In the genomic region with DNA sequence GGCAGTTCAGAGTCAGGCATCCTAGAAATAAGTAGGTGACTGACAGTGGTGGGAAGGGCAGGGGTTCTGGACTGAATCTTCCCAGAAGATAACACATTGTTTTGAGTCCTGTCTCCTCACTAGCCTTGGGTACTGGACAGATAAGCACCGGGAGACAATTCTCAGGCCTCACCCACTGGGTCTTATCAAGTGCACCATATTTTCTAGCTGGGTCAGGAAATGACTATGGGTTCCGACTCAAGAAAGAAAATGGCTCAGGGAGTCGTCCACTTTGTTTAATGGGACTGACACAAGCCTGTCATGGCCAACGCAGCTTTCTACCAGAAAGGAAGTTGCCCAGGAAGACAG, we compare ENCODE assay signal across 12 mouse cellular contexts.
DNase-seq lines count a peak whose midpoint lies in the region; ATAC-seq lines count a peak whose summit lies in the region.
"Had no signal": no experiment of that assay in that cellular context is flagged by ENCODE, and none has a peak within 500 bp of the region (broad histone marks: within the 10 kb centered on the region; RNA-seq: fewer than 3 reads in every experiment).

No protein-coding gene starts in this region.

- peaks cover 39% of the 10 kb centered on the region for H3K36me3 ChIP-seq in hindbrain, embryonic 10.5 days
- H3K36me3 ChIP-seq in hindbrain, embryonic 13.5 days: peaks cover 44% of the 10 kb centered on the region
- peaks cover 13% of the 10 kb centered on the region; the same call in 1 of the 2 replicates for H3K36me3 ChIP-seq in liver, embryonic 11.5 days (ENCODE audit: control insufficient read depth, insufficient read depth, low read length)

- DNase-seq in hindbrain, embryonic 10.5 days (ENCODE audit: low spot score): no peak
- peak; percentile 79 for DNase-seq in c-Kit-positive CD71-positive TER-119-negative erythroid progenitor cells, embryonic 14.5 days (ENCODE audit: low read depth)
- DNase-seq in liver, embryonic 11.5 days (ENCODE audit: low spot score): peak; percentile 61
- peak; percentile 74 for DNase-seq in lung, postnatal 36 days
- DNase-seq in cerebellum, adult 11-12 months: no peak
- DNase-seq in retina, embryonic 14.5 days (ENCODE audit: low spot score): no peak
- DNase-seq: adrenal gland, adult 8-10 months; cerebellum, adult 2 months had no signal

- no peak overlapping the region for H3K4me2 ChIP-seq in hindbrain, embryonic 13.5 days
- H3K4me2 ChIP-seq in liver, embryonic 11.5 days: peak overlapping the region; percentile 62
- H3K4me2 ChIP-seq: heart, embryonic 15.5 days had no signal

- ATAC-seq in hindbrain, embryonic 13.5 days (ENCODE audit: low FRiP score): no peak
- peak; percentile 93 for ATAC-seq in liver, embryonic 11.5 days (replicated peaks; ENCODE audit: low FRiP score)
- ATAC-seq in CD4-positive, CD25-positive, alpha-beta regulatory T cell, adult 4 months: no peak

- H3K4me1 ChIP-seq in hindbrain, embryonic 10.5 days (replicated peaks): peaks cover 34% of the 10 kb centered on the region
- peaks cover 9% of the 10 kb centered on the region for H3K4me1 ChIP-seq in hindbrain, embryonic 13.5 days (replicated peaks)
- peaks cover 59% of the 10 kb centered on the region for H3K4me1 ChIP-seq in liver, embryonic 11.5 days (replicated peaks; ENCODE audit: control insufficient read depth, insufficient read depth, low read length)

- no peaks in the 10 kb centered on the region for H3K27me3 ChIP-seq in hindbrain, embryonic 10.5 days (ENCODE audit: insufficient read depth, poor library complexity, severe bottlenecking)
- no peaks in the 10 kb centered on the region for H3K27me3 ChIP-seq in hindbrain, embryonic 13.5 days
- no peaks in the 10 kb centered on the region for H3K27me3 ChIP-seq in liver, embryonic 11.5 days (replicated peaks; ENCODE audit: control insufficient read depth, insufficient read depth, low read length)
- H3K27me3 ChIP-seq: heart, embryonic 15.5 days had no signal

- no peaks in the 10 kb centered on the region for H3K9me3 ChIP-seq in hindbrain, embryonic 10.5 days
- H3K9me3 ChIP-seq in hindbrain, embryonic 13.5 days: no peaks in the 10 kb centered on the region
- H3K9me3 ChIP-seq in liver, embryonic 11.5 days (ENCODE audit: control insufficient read depth, low read length): no peaks in the 10 kb centered on the region
- H3K9me3 ChIP-seq: heart, embryonic 15.5 days had no signal

- no peak overlapping the region for H3K9ac ChIP-seq in hindbrain, embryonic 13.5 days
- no peak overlapping the region for H3K9ac ChIP-seq in liver, embryonic 11.5 days (ENCODE audit: low read depth, low read length)
- H3K9ac ChIP-seq: heart, embryonic 15.5 days had no signal

- no peak overlapping the region for H3K4me3 ChIP-seq in hindbrain, embryonic 10.5 days
- H3K4me3 ChIP-seq in hindbrain, embryonic 13.5 days: no peak overlapping the region
- H3K4me3 ChIP-seq in liver, embryonic 11.5 days (ENCODE audit: low read depth, low read length): no peak overlapping the region
- H3K4me3 ChIP-seq: heart, embryonic 15.5 days had no signal

- H3K27ac ChIP-seq in hindbrain, embryonic 10.5 days: 0 out of 2 replicates have a peak overlapping the region, but pooled peaks have one; percentile 67
- H3K27ac ChIP-seq in hindbrain, embryonic 13.5 days: no peak overlapping the region
- H3K27ac ChIP-seq in liver, embryonic 11.5 days (ENCODE audit: low read depth, low read length): peak overlapping the region; percentile 83
- H3K27ac ChIP-seq: heart, embryonic 15.5 days; macrophage had no signal

- 84% methylated on average over 4 of the region's 4 CpGs for WGBS in hindbrain, embryonic 10.5 days
- WGBS in hindbrain, embryonic 13.5 days: 93% methylated on average over 4 of the region's 4 CpGs
- WGBS in liver, embryonic 11.5 days: 22% methylated on average over 4 of the region's 4 CpGs

Comparison
In these comparisons a context has a peak if more than half of its experiments do, and no peak if none do; other contexts are left out.
1. DNase-seq: peak in c-Kit-positive CD71-positive TER-119-negative erythroid progenitor cells, embryonic 14.5 days (single experiment), liver, embryonic 11.5 days (single experiment) and lung, postnatal 36 days (single experiment); none in hindbrain, embryonic 10.5 days (single experiment), cerebellum, adult 11-12 months (single experiment) and retina, embryonic 14.5 days (single experiment).